Comparison of ENCODE assay signal across 7 mouse cellular contexts in the genomic region with DNA sequence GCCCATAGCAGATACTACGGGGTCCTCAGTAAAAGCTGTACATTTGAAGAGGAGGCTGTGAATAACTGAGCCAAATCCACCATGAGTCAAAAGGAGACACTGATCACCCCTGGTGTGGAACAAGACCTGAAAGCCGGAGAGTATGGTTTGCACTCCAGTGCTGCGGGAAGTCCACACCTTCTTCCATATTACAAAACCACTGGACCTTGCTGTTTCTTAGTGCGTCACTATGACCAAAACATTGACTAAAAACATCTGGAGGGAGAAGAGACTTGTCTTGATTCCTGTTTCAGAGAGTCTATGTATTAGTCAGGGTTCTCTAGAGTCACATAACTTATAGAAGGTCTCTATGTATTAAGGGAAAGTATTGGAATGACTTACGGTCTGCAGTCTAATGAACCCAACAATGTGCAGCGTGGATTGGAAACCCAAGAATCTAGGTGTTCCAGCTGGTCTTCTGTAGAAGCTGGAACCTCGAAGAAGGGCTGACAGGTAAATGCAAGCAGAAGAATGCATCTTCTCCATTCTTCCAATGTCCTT. TPM values are rescaled to one million over a fixed set of nuclear protein-coding genes. Genes with fewer than 3 reads are reported as not detected.
DNase-seq lines count a peak whose midpoint lies in the region; ATAC-seq lines count a peak whose summit lies in the region.

Gene Gpcpd1 (minus strand): TSS at position 490 of the 540 bp plus-strand sequence.

- WGBS in forebrain, embryonic 14.5 days: 93% methylated on average over 7 of the region's 7 CpGs
- WGBS in hindbrain, embryonic 10.5 days: 89% methylated on average over 7 of the region's 7 CpGs
- 78% methylated on average over 7 of the region's 7 CpGs for WGBS in liver, embryonic 12.5 days (ENCODE audit: insufficient replicate concordance)

- H3K9me3 ChIP-seq in forebrain, embryonic 14.5 days (replicated peaks; ENCODE audit: control insufficient read depth, low read length): no peaks in the 10 kb centered on the region
- no peaks in the 10 kb centered on the region for H3K9me3 ChIP-seq in hindbrain, embryonic 10.5 days
- H3K9me3 ChIP-seq in liver, embryonic 12.5 days (replicated peaks): no peaks in the 10 kb centered on the region

- H3K36me3 ChIP-seq in forebrain, embryonic 14.5 days (ENCODE audit: control insufficient read depth, insufficient read depth, low read length): no peaks in the 10 kb centered on the region
- H3K36me3 ChIP-seq in hindbrain, embryonic 10.5 days: no peaks in the 10 kb centered on the region
- H3K36me3 ChIP-seq in liver, embryonic 12.5 days: no peaks in the 10 kb centered on the region

- no peaks in the 10 kb centered on the region for H3K27me3 ChIP-seq in forebrain, embryonic 14.5 days (replicated peaks; ENCODE audit: control insufficient read depth, insufficient read depth, low read length)
- H3K27me3 ChIP-seq in hindbrain, embryonic 10.5 days (ENCODE audit: insufficient read depth, poor library complexity, severe bottlenecking): no peaks in the 10 kb centered on the region
- H3K27me3 ChIP-seq in liver, embryonic 12.5 days (replicated peaks): no peaks in the 10 kb centered on the region

- no peak within 1 kb of the TSS for H3K4me3 ChIP-seq in forebrain, embryonic 14.5 days (ENCODE audit: low read depth, low read length)
- no peak within 1 kb of the TSS for H3K4me3 ChIP-seq in hindbrain, embryonic 10.5 days
- no peak within 1 kb of the TSS for H3K4me3 ChIP-seq in liver, embryonic 12.5 days

- no peak within 1 kb of the TSS for H3K27ac ChIP-seq in forebrain, embryonic 14.5 days (ENCODE audit: low read depth, low read length)
- H3K27ac ChIP-seq in hindbrain, embryonic 10.5 days: no peak within 1 kb of the TSS
- H3K27ac ChIP-seq in liver, embryonic 12.5 days: no peak within 1 kb of the TSS

- no peak for DNase-seq in thymus, postnatal 0 days (ENCODE audit: low spot score)
- no peak for DNase-seq in thymus, postnatal 4 days
- DNase-seq in forebrain, embryonic 14.5 days (ENCODE audit: low spot score): no peak
- no peak for DNase-seq in hindbrain, embryonic 10.5 days (ENCODE audit: low spot score)
- no peak for DNase-seq in cerebellum, postnatal 4 days (ENCODE audit: low spot score in 2 of 2)
- DNase-seq in urinary bladder, postnatal 4 days (ENCODE audit: low spot score in 2 of 2): no peak

- peaks cover 6% of the 10 kb centered on the region for H3K4me1 ChIP-seq in forebrain, embryonic 14.5 days (ENCODE audit: control insufficient read depth, insufficient read depth, low read length)
- H3K4me1 ChIP-seq in hindbrain, embryonic 10.5 days (replicated peaks): no peaks in the 10 kb centered on the region
- H3K4me1 ChIP-seq in liver, embryonic 12.5 days: peaks cover 7% of the 10 kb centered on the region

- H3K9ac ChIP-seq in forebrain, embryonic 14.5 days (ENCODE audit: low read length): no peak within 1 kb of the TSS
- H3K9ac ChIP-seq in liver, embryonic 12.5 days: no peak within 1 kb of the TSS

- ATAC-seq in forebrain, embryonic 14.5 days: no peak
- no peak for ATAC-seq in liver, embryonic 12.5 days

- no peak within 1 kb of the TSS for H3K4me2 ChIP-seq in forebrain, embryonic 14.5 days (ENCODE audit: low read length)
- no peak within 1 kb of the TSS for H3K4me2 ChIP-seq in liver, embryonic 12.5 days

RNA-seq across cellular contexts. Expression of gene Gpcpd1, which starts in this region (rescaled TPM):
- polyA plus RNA-seq in thymus, postnatal 0 days (2015; fragmentation: Nextera tagmentation; extraction: Ambion mirVana): 48.1 and 52.3 TPM in 2 replicates
- 65.3 and 67.0 TPM in 2 replicates for polyA plus RNA-seq in forebrain, embryonic 14.5 days (2014; fragmentation: Nextera tagmentation; extraction: Ambion mirVana)
- 33.1 and 36.4 TPM in 2 replicates for polyA plus RNA-seq in hindbrain, embryonic 10.5 days (2016; fragmentation: Nextera tagmentation; extraction: Ambion mirVana)
- polyA plus RNA-seq in liver, embryonic 12.5 days (2016; fragmentation: Nextera tagmentation; extraction: Ambion mirVana): 50.6 and 56.2 TPM in 2 replicates
